Mouse (Mus musculus): Measurements from ENCODE around the gene Apopt1. TPM values are rescaled to one million over a fixed set of nuclear protein-coding genes. Genes with fewer than 3 reads are reported as not detected.

The Apopt1 gene
- total RNA-seq, 2 experiments from 2014 or later = 69.0 to 72.8 TPM

- DNase-seq = no peak
These were observed 32.4 kb upstream of the Apopt1 start for GRCm38 (mm10) chr12:111680661-111681060.

- peak; percentile 34 for DNase-seq
These were observed 31.8 kb upstream of the Apopt1 start for GRCm38 (mm10) chr12:111681305-111681704.

- no peak for DNase-seq
These were observed 31.1 kb upstream of the Apopt1 start for GRCm38 (mm10) chr12:111682003-111682402.

DNA sequence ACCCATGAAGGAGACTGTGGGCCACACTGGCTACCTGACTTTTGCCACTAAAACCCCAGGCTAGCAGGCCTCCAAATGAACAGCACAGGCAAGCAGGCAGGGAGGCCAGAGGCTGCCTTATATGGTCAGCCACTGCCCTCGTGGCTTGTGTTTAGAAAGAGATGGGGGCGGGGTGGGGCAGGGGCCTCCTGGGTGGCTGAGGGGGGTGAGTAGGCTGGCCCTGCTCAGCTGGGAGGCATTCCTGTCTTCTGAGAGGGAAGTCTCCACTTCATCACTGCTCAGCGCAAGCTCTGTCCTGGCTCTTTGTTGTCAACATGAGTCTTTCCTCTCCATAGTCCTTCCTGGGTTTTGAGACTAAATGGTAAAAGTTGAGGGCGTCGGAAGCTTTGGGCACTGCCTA, 30.3 kb upstream of the Apopt1 start:
- no peak for DNase-seq

DNA sequence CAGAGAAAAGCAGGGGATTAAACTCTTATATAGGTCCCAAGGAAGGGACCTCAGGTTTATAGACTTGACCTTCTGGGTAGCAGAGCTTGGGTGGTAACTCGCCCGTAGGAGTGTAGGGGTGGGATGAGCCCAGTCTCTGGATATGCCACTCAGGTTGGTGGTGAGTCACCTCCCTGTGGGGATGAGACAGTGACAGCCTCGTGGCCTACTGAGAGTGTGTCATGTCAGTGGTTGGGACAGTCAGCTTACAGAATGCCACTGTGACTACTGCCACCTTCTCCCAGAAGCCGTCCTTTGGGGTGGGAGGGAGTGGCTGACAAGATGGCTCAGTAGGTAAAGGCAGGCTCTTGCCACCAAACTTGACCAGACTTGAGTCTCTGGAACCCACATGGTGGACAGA, 26.7 kb upstream of the Apopt1 start:
- no peak for DNase-seq

DNA sequence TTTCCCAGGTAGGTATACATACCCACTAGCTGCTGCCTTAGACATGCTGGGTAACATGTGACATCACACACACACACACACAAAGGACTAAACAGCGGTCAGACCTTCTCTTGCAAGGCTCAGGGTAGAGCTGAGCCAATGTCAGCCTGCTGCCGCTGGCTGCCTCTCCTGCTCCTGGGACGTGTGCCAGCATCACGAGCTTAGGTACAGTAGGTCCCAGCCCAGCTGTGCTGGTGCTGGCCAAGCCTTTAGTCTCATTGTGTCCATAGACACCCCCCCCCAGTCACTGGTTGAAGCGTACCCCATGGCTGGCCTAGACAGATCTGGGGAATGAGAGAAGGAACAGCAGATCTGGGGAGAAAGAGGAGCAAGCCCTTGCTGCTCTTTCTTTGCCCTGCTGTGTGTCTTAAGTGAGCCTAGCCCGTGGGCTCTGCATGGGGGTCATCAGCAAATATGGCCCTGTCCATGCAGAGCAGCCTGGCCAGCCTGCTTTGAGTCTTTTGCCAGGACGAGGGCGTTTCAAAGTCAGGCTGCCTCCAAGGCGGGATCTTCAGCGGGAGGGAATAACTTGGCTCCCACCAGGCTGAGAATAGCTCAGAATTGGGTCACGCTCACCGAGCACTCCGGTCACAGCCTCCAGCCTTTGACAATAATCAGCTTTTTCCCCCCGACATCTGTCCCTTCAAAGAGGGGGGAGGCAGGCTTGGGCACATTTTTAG, 25.6 kb upstream of the Apopt1 start:
- peak; percentile 88 for DNase-seq

DNA sequence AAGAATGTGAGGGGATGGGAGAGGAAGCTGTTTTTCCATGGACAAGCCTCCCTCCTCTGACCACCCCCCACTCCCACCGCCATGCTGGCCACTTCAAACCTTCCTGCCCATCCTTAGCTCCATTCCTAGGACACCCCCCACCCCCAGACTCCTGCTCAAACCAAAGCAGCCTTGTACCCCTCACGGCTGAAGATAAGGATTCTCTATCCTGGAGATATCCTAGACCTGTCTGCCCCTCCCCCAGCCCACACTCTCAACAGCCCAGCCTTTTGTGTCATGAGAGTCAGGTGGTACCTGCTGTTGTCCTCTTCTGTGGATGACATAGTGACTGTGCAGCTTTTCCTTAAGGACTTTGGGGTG, 25.0 kb upstream of the Apopt1 start:
- no peak for DNase-seq

DNA sequence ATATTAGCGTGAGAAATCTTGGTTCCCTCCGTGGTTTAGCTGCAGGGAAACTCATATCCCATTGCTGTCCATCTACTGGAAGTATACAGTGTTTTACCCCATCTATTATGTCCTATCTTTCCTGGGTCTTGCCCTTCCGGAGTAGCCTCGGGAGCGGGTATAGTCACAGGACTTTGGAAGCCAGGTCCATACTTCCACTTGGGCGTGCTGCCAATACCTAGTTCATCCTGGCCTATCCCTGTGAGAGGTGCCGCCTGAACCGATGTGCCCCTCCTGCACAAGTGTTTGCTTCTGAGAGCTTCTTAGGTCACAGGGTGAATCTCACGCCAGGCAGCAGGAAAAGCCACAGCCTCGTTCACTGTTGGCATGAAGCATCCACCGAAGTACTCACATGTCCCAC, 23.6 kb upstream of the Apopt1 start:
- no peak for DNase-seq

DNA sequence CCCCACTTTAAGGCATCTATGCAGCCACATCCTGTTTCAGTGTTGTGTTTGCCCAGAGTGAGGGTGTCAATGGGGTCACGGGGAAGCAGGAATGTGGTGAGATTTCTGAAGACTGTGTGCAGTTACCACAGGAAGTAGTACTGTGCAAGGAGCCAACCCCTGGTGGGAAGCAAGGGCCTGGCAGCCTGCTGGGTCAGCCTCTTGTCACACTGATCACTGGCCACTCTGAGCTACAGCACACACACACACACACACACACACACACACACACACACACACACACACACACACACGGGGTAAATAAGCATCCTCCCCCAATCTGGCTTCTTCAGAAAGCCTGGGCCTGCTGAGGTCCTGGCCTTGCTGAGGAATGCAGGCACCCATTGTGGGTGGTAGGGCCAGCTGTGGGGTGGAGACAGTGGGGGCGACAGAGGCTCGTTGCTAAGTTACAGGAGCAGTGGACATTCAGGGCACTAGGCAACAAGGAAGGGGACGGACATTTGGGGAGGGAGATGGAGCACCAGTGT, 21.7 kb upstream of the Apopt1 start:
- no peak for DNase-seq

- DNase-seq = no peak
These were observed 20.2 kb upstream of the Apopt1 start for GRCm38 (mm10) chr12:111692899-111693298.

GRCm38 (mm10) chr12:111693341-111694270, 19.5 kb upstream of the Apopt1 start:
- DNase-seq = peak; percentile 35

DNA sequence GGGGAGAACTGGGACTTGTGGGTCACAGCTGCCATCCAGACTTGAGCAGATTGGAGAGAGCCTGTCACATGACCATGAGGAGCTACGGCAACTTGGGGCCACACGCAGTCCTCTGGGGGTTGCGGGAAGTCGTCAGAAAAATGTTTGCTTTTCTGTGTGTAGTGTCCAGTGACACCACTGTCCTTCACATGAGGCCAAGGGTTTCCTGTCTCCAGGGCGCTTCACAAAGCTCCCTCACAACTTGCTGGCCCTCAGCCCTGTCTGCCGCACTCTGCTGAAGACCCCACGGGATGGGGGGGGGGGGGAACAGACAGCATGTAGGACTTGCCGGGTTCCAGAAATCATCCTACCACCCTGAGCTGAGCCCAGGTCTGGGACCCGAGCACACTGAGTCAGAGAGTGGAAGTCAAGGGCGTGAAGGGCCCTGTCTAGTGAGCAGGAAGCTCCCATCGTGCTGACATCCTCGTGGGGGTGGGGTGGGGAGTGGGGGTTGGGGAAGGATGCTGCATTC, 18.7 kb upstream of the Apopt1 start:
- peak; percentile 41 for DNase-seq

DNA sequence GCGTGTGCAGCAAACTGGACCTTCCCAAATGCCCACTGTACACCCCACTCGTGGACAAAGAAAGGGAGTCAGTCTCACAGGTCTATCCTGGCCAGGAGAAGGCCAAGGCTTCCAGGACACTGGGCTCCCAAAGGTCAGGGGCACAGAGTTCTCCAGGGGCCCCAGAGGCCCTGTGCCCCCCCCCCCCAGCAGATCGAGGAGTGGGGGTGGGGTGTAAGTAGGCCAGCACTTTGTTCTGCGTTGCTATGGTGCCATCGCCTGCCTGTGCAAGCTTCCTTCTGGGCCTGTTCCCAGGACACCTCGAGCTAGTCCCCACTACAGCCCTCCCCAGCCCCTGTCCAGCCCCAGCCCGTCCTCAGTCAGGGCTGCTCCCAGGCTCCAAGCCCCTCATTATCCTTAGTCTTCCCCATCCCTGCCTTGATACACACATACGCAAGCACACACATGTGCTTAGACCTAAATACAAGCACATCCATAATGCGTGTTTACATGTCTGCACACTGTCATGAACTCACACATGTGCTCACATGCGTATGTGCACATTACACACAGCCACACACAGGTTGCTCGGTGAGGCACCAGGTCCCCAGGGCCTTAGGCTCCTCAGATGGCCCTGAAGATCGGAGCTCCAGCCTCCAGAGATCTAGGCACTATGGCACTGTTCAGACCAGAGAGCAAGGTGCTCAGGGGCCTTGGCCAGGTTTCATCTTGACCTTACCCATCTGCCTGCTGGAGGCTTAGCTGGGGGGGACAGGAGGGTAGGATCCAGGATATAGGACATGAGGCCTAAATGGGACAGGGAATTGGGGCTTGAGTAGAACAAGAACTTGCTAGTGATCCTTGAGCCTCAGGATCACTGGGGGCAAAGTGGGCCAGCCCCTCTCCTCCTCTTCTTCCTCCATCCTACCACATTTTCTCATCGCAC, 17.9 kb upstream of the Apopt1 start:
- DNase-seq = peak; percentile 44

DNA sequence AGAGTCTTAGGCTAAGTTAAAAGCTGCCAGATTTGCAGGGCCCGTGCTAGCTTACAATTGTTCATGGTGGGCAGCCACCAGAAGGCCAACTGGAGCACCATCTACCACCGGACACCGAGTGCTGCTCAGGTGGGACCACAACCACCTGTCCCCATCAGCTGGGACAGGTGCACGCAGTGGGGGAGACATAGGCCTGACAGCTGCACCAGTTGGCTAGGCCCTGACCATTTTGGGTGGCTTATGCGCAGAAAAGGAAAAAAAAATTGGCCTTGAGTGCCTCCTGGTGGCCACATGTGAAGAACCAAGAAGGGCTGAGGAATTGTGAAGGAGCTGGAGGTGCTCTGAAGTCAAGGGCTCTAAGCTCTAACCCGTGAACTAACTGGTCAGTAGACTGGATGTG, 16.8 kb upstream of the Apopt1 start:
- DNase-seq = peak; percentile 79

DNA sequence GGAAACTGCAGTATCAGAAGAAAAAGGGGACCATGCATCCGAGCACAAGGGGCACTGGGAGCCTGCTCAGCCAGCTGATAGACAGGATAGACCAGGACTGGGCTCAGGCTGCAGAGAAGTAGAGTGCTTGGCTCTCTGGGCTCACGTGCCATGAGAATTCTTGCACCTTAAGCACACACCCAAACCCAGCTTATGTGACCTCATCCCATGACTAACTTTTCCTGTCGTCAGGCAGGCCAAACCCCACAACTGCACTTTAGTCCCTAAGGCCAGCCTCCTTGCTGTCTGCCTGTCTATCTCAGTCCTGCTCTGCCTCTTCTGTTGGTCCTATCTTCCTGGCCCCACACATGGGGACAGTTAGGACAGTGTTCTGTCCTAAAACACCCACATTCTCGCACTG, 15.4 kb upstream of the Apopt1 start:
- no peak for DNase-seq

GRCm38 (mm10) chr12:111698346-111698913, 14.6 kb upstream of the Apopt1 start:
- DNase-seq = no peak

- no peak for DNase-seq
These were observed 13.5 kb upstream of the Apopt1 start for GRCm38 (mm10) chr12:111699542-111699941.

DNA sequence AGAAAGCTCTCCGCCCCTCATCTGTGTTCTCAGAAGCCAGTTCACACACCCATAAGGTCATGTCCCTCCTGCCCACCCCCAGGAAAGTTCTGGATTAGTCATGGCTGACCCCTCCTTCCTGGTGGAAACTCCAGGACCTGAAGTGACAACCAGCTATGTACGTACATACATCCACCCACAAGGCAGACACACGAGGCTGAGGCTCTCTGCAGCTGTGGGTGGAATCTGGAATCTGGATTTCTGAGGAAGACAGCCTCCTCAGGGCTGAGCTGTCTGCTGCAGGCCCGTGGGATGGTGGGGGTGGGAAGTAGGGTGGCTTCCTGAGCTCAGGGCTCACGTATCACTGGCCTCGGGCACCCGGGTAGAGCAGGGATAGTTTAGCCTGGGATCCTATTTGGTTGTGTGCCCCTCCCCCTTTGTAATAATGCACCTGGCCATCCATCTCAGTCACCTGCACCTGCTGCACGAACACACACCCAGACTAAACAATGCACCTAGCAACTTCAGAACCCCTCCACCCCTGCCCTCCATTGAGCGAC, 12.1 kb upstream of the Apopt1 start:
- DNase-seq = no peak

GRCm38 (mm10) chr12:111703301-111703700, 9.8 kb upstream of the Apopt1 start:
- no peak for DNase-seq

DNA sequence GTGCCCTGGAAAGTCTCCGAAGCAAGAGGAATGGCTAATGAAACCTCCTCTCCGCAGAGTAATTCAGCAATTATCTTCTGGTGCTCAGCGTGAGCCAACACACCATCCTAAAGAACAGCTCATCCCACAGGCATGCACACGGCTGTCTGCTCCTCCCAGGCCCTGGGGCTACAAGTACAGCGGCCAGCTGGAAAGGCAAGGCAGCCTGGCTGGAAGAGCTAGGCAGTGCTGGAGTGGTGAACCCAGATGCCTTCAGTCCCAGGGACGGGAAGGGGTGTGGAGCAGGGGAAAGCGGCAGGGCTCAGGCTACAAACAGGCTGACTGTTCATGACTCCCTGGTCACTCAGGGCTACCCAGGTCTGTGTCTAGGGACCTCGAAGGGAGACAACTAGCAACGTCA, 8.5 kb upstream of the Apopt1 start:
- peak; percentile 62 for DNase-seq

All from adrenal gland, postnatal 10 days (tissue).